Mouse (Mus musculus) inflammation-experienced regulatory T-cells, adult 6 months (primary cell): ENCODE measurements at regions not wholly inside any gene's neighbourhood (a gene's known extent, or its start where the extent isn't known, plus 50 kb on each side); places are given as distances from the start of the nearest gene placed in this dataset.

Experiments used
- ATAC-seq: one replicate; pipeline ENCODE4 v1.8.0; 2017

DNA sequence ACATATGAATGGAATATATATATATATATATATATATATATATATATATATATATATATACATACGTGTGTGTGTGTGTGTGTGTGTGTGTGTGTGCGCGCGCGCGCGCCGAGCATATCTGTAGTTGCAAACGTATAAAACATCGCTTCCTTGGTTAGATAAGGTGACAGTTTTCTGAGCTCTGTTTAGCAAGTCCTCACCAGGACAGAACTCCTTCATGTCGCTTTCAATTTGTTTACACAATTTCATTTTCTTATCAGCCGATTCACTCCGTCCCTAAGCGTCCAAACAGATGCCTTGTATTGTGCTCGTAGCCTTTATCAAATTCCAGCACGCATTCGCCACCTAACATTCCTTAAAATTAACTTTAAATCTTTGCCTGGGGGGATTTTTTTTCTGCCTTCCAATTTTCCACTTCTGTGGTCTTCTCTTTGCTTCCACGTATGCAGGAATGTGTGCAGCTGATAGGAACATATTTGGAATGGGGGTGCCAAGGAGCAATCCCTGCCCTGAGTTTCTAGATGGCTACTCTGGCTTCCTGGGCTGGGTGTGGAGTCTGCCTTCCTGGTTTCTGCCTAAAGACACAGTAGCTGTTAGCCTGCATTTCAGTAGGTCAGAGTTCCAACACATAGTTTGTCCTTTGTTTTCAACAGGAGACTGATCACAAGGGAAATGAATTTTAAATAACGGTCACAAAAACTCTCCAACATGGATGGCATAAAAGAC, 575.7 kb downstream of the Robo2 start:
- no peak for ATAC-seq

GRCm38 (mm10) chr16:73821387-73822338, 590.0 kb downstream of the Robo2 start:
- ATAC-seq, result no peak

GRCm38 (mm10) chr16:73804572-73804971, 607.1 kb downstream of the Robo2 start:
- no peak for ATAC-seq

GRCm38 (mm10) chr16:73796528-73797171, 615.0 kb downstream of the Robo2 start:
- ATAC-seq, result no peak

- ATAC-seq, result no peak
Observed at GRCm38 (mm10) chr16:73785074-73785438, 626.6 kb downstream of the Robo2 start.

DNA sequence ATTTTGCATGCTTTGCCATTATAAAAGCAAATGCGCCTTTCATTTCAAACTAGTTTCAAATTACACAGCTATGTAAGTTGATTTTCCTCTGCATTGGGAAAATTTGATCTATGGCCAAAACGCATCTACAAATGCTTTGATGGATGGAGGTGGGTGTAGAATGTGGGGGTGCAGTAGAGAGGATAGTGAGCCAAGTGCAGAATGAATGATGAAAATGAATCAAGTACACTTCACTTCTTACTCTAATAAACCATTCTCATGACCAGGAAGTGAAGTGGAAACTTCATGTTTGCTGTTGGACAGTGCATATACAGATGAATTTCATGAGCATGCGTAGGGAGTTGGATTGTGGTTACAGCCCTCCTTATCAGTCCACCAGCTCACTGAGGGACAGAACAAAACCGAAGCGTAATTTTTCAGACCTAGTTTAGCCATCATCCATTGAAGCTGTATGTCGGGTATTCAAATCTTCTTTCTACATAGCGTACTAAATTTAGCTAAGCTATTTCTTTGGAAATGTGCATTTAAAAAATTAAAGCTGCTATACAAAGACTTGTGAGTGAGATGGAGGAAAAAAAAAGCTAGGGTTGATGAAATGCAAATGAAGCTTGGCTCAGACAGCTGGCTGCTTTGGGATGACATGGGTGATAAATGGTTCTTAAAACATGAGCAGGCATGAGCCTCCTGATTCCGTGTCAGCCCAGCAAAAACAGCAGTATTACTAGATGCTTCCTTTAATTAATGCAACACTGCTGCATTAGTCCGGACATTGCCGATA, 627.1 kb downstream of the Robo2 start:
- no peak for ATAC-seq

GRCm38 (mm10) chr16:73772454-73772853, 639.2 kb downstream of the Robo2 start:
- ATAC-seq, result no peak

DNA sequence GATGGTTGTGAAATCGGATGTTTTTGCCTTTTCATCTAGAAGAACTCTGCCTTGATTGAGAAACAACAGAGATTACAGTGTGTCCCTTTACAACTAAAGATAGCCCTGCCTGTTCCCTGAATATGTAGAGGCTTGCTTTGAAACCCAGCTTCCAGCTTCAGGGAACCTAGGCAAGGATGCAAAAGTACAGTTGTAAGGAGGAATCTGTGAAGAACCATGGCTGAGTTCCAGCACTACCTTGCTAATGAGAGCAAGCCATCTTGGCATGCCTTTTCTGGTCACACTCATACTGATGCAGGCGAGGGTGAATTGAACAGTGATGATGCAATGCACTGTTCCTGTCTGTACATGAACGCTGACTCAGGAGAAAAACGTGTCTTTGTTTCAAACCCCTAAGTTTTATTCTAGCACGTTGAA, 641.2 kb downstream of the Robo2 start:
- ATAC-seq, result no peak

DNA sequence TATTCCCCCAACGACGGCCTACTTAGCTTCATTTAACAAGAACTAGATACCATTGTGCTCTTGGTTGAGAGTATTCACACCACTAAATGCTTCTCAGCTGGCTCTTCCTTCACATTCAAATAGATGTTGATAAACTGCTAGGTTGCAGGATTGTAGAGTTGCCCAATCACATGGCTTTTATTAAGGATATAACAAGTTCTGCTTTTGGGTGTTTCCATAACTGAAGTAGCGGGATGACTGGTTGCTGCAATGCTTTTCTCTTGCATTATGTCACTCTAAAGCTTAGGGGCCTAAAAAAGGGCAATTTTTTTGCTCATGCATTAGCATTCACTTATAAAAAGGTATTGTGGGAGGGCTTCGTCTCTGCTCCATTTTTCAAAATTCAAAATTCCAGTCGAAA, 641.9 kb downstream of the Robo2 start:
- ATAC-seq, result no peak

DNA sequence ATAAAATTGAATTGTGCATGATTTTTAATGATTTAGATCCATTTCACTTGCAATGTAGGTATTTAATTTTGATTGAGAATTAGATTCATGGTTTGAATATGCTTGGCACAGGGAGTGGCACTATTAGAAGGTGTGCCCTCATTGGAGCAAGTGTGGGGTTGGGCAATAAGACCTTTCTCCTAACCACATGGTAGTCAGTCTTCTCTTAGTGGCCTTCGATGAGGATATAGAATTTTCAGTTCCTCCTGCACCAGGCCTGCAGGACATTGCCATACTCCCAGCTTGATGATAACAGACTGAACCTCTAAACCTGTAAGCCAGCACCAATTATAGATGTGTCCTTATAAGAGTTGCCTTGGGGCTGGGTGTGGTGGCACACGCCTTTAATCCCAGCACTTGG, 642.9 kb downstream of the Robo2 start:
- no peak for ATAC-seq

GRCm38 (mm10) chr16:73765184-73765583, 646.4 kb downstream of the Robo2 start:
- ATAC-seq, result no peak

- ATAC-seq, result no peak
Observed at GRCm38 (mm10) chr16:73760921-73761320, 650.7 kb downstream of the Robo2 start.

DNA sequence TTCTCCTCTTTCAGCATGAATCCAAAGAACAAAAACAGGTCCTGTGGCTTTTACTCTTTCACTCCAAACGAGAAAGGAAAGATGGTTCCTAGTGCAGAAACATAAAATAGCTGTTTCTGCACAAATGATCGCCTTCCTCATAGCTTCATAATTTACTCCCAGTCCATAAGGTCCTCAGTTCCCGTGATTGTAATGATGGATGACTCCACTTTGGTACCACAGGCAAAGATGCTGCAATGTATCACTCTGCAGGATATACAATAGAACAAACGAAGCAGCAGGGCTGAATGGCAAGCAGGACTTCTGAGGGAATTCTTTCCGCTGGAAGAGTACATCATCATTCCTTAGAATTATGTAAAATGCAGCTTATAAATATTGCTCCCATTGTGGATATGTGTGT, 652.8 kb downstream of the Robo2 start:
- no peak for ATAC-seq

GRCm38 (mm10) chr16:73754302-73754701, 657.3 kb downstream of the Robo2 start:
- ATAC-seq, result no peak

DNA sequence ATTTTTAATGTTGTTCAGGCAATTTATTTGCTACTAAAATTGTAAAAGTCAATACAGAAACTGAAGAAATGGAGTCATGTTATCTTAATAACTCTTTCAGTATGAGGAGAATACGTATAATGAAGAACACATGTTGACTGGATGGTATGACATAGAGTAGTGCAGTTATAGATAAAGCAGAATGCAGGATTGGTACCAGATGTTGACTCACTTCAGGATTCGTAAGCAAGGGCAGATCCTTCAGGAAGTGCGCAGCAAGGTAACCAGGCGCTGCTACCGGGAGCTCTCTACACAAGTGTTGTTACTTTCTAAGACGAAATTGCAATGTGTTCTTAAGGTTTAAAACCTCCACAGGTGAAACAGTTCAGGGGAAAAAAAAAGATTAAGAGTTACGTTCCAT, 683.3 kb downstream of the Robo2 start:
- no peak for ATAC-seq

GRCm38 (mm10) chr16:73719691-73720090, 691.9 kb downstream of the Robo2 start:
- no peak for ATAC-seq

DNA sequence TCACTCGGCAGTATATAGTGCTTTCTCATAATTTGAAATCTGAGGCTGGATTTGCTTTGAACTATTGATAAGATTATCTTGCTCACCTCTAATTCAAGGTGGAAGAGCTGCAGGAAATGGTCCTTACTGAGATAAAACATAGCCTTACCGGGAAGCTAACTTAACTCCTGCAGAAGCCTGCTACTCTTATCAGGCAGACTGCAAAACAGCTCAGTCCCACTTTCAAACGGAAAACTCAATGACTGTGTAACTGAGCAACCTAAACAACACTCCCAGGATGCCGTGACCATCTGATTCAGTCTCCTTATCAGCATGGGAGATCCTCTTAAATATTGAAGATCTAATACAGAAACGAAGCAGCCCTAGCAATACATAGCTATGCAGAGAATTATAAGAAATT, 695.3 kb downstream of the Robo2 start:
- no peak for ATAC-seq

GRCm38 (mm10) chr16:73707051-73707450, 704.6 kb downstream of the Robo2 start:
- ATAC-seq, result no peak

- no peak for ATAC-seq
Observed at GRCm38 (mm10) chr16:73689274-73689673, 722.4 kb downstream of the Robo2 start.

DNA sequence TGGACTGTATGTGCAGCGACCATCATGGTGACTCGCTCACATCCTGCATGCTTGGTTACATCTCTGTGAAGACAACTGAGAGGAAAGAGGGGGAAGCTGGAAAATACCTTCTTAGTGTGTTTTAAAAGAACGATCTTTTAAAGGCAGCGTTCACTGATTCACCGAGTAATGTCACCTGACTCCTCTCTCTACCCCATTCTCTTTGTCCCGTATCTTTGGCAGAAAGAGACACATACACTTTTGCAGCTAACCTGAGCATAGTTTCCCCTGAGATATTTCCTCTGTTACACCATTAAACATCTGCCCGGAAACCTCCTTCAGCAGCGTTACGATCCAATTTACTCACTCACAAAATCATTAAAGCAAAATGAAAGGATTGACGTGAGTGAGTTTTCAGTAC, 731.8 kb downstream of the Robo2 start:
- no peak for ATAC-seq

DNA sequence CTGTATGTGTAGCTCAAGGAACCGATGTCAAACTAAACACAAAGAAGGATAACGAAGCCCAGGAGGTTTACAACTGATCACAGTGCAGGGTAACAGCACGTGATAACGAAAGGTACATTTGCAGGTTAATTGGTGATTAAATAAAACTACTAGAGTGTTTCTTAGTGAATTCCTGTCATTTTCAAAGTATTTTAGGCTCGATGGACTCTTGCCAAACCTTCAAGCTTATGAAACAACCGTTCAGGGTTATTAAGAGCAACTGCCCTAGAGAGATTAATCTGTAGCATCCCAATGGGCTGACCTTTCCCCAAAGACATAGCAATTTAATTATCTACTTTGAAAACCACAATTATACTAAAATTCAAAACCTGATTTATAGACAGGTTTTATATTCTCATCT, 741.1 kb downstream of the Robo2 start:
- no peak for ATAC-seq

- ATAC-seq, result no peak
Observed at GRCm38 (mm10) chr16:73652976-73653690, 758.5 kb downstream of the Robo2 start.
